Mouse (Mus musculus): ENCODE measurements around the gene Kansl3. TPM values are rescaled to one million over a fixed set of nuclear protein-coding genes. Genes with fewer than 3 reads are reported as not detected.

The Kansl3 gene
- polyA plus RNA-seq, 1 experiment from 2014 or later: 16.2 TPM

- ATAC-seq (ENCODE audit: low FRiP score, low TSS enrichment): no peak
- TF ChIP-seq CTCF (IDR thresholded peaks at IDR 0.05; ENCODE audit: low read depth) (no peak), EP300 (optimal IDR thresholded peaks at IDR 0.05) (no peak)
- H3K4me3 ChIP-seq (ENCODE audit: low read depth, low read length): no peak overlapping the region
- H3K9me3 ChIP-seq (ENCODE audit: control insufficient read depth, low read length): no peaks in the 10 kb centered on the region
- H3K9ac ChIP-seq (ENCODE audit: low read length): no peak overlapping the region
- H3K4me2 ChIP-seq (replicated peaks; ENCODE audit: low read depth): no peak overlapping the region
- 83% methylated on average over 8 of the region's 8 CpGs for WGBS
- DNase-seq (ENCODE audit: low spot score): no peak
- H3K36me3 ChIP-seq (ENCODE audit: control insufficient read depth, insufficient read depth, low read length): no peaks in the 10 kb centered on the region
- no peak overlapping the region for H3K27ac ChIP-seq (replicated peaks)
- H3K4me1 ChIP-seq (replicated peaks; ENCODE audit: control insufficient read depth, insufficient read depth): 0 out of 2 replicates have a peak, but pooled peaks cover 2% of the 10 kb centered on the region
- no peaks in the 10 kb centered on the region; the same call in 1 of the 2 replicates for H3K27me3 ChIP-seq (ENCODE audit: control insufficient read depth, insufficient read depth, low read length)
These were observed 66.7 kb downstream of the Kansl3 start for GRCm38 (mm10) chr1:36302273-36302672.

- TF ChIP-seq EP300 (optimal IDR thresholded peaks at IDR 0.05): no peak
- TF ChIP-seq CTCF (IDR thresholded peaks at IDR 0.05; ENCODE audit: low read depth): no peak
- Histone ChIP-seq H3K9ac (ENCODE audit: low read length) (no peak overlapping the region), H3K4me2 (replicated peaks; ENCODE audit: low read depth) (no peak overlapping the region), H3K9me3 (ENCODE audit: control insufficient read depth, low read length) (no peaks in the 10 kb centered on the region), H3K36me3 (ENCODE audit: control insufficient read depth, insufficient read depth, low read length) (no peaks in the 10 kb centered on the region), H3K27me3 (ENCODE audit: control insufficient read depth, insufficient read depth, low read length) (no peaks in the 10 kb centered on the region; the same call in 1 of the 2 replicates), H3K4me1 (replicated peaks; ENCODE audit: control insufficient read depth, insufficient read depth) (0 out of 2 replicates have a peak, but pooled peaks cover 2% of the 10 kb centered on the region), H3K4me3 (ENCODE audit: low read depth, low read length) (no peak overlapping the region), H3K27ac (replicated peaks) (no peak overlapping the region)
- ATAC-seq (ENCODE audit: low FRiP score, low TSS enrichment) (no peak), DNase-seq (ENCODE audit: low spot score) (no peak)
- WGBS: 85% methylated on average over 6 of the region's 6 CpGs
These were observed 68.5 kb downstream of the Kansl3 start for GRCm38 (mm10) chr1:36300486-36300885.

GRCm38 (mm10) chr1:36299676-36300075 lies 69.3 kb downstream of the Kansl3 start:
- H3K27ac ChIP-seq (replicated peaks): no peak overlapping the region
- H3K9ac ChIP-seq (ENCODE audit: low read length): no peak overlapping the region
- DNase-seq (ENCODE audit: low spot score): no peak
- no peak overlapping the region for H3K4me3 ChIP-seq (ENCODE audit: low read depth, low read length)
- H3K4me2 ChIP-seq (replicated peaks; ENCODE audit: low read depth): no peak overlapping the region
- no peaks in the 10 kb centered on the region for H3K36me3 ChIP-seq (ENCODE audit: control insufficient read depth, insufficient read depth, low read length)
- no peaks in the 10 kb centered on the region; the same call in 1 of the 2 replicates for H3K27me3 ChIP-seq (ENCODE audit: control insufficient read depth, insufficient read depth, low read length)
- 48% methylated on average over 2 of the region's 2 CpGs for WGBS
- H3K9me3 ChIP-seq (ENCODE audit: control insufficient read depth, low read length): no peaks in the 10 kb centered on the region
- TF ChIP-seq EP300 (optimal IDR thresholded peaks at IDR 0.05) (no peak), CTCF (IDR thresholded peaks at IDR 0.05; ENCODE audit: low read depth) (no peak)
- 0 out of 2 replicates have a peak, but pooled peaks cover 2% of the 10 kb centered on the region for H3K4me1 ChIP-seq (replicated peaks; ENCODE audit: control insufficient read depth, insufficient read depth)
- no peak for ATAC-seq (ENCODE audit: low FRiP score, low TSS enrichment)

GRCm38 (mm10) chr1:36299126-36299525 lies 69.9 kb downstream of the Kansl3 start:
- Histone ChIP-seq H3K9ac (ENCODE audit: low read length) (no peak overlapping the region), H3K27me3 (ENCODE audit: control insufficient read depth, insufficient read depth, low read length) (no peaks in the 10 kb centered on the region; the same call in 1 of the 2 replicates), H3K4me1 (replicated peaks; ENCODE audit: control insufficient read depth, insufficient read depth) (0 out of 2 replicates have a peak, but pooled peaks cover 2% of the 10 kb centered on the region), H3K4me3 (ENCODE audit: low read depth, low read length) (no peak overlapping the region), H3K4me2 (replicated peaks; ENCODE audit: low read depth) (no peak overlapping the region), H3K36me3 (ENCODE audit: control insufficient read depth, insufficient read depth, low read length) (no peaks in the 10 kb centered on the region), H3K27ac (replicated peaks) (no peak overlapping the region), H3K9me3 (ENCODE audit: control insufficient read depth, low read length) (no peaks in the 10 kb centered on the region)
- ATAC-seq (ENCODE audit: low FRiP score, low TSS enrichment): no peak
- 38% methylated on average over 13 of the region's 13 CpGs for WGBS
- no peak for DNase-seq (ENCODE audit: low spot score)
- TF ChIP-seq CTCF (IDR thresholded peaks at IDR 0.05; ENCODE audit: low read depth) (no peak), EP300 (optimal IDR thresholded peaks at IDR 0.05) (no peak)

DNA sequence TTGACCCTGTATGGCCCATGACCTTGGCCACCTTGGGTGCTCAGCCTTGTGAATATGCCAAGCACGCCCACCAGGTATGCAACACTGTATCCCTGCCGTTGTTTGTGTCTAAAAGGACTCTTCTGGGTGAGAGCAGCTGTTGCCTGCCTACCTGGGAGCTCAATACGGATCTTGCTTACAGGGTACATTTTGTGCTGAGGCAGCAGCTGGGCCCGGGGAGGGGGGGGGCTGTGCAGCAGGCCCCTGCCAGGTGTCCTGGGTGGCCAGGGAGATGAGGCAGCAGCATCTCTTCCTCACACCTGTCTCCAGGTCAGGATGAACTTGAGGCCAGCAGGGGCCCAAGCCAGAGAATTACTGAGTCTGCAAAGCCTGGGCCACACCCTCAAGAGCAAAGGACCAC lies 70.9 kb downstream of the Kansl3 start:
- WGBS: 74% methylated on average over 4 of the region's 4 CpGs
- Histone ChIP-seq H3K9ac (ENCODE audit: low read length) (no peak overlapping the region), H3K27me3 (ENCODE audit: control insufficient read depth, insufficient read depth, low read length) (no peaks in the 10 kb centered on the region; the same call in 1 of the 2 replicates)

DNA sequence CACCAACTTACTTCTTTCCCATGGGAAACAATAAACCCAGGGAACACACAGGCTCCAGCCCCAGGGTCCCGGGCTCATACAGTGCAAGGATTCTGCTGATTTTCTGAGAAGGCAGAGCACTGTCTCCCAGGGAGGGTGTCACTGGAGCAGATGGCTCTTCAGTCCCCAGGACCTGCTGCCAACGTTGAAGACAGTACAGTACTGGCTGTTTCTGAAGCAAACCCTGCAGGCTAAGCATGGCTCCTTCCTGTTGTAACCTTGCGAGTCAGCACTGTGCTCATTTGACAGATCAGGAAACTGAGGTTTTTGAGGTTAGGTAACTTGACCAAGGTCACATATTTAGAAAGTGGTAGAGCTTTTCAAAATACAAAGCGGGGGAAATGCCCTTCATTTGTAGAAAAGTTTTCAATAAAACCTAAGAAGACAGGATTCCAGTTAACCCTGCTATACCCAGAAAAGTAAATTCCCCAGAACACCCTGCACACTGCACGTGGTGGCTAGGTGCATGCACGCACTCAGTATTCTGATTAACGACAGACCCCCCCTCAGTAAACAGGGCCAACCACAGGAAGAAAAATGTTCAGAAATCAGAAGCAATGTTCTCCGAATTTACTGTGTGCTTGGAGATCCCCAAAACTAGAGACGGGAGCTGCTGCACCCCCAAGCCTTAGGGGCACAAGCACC lies 72.4 kb downstream of the Kansl3 start:
- Histone ChIP-seq H3K4me1 (replicated peaks; ENCODE audit: control insufficient read depth, insufficient read depth) (no peaks in the 10 kb centered on the region), H3K36me3 (ENCODE audit: control insufficient read depth, insufficient read depth, low read length) (no peaks in the 10 kb centered on the region), H3K9ac (ENCODE audit: low read length) (no peak overlapping the region), H3K9me3 (ENCODE audit: control insufficient read depth, low read length) (no peaks in the 10 kb centered on the region), H3K27ac (replicated peaks) (no peak overlapping the region), H3K27me3 (ENCODE audit: control insufficient read depth, insufficient read depth, low read length) (no peaks in the 10 kb centered on the region; the same call in 1 of the 2 replicates), H3K4me3 (ENCODE audit: low read depth, low read length) (no peak overlapping the region), H3K4me2 (replicated peaks; ENCODE audit: low read depth) (no peak overlapping the region)
- DNase-seq (ENCODE audit: low spot score) (no peak), ATAC-seq (ENCODE audit: low FRiP score, low TSS enrichment) (no peak)
- no peak for TF ChIP-seq CTCF (IDR thresholded peaks at IDR 0.05; ENCODE audit: low read depth)
- no peak for TF ChIP-seq EP300 (optimal IDR thresholded peaks at IDR 0.05)
- WGBS: 59% methylated on average over 9 of the region's 9 CpGs

More for the DNA sequence above, 70.9 kb downstream of the Kansl3 start:
- ATAC-seq (ENCODE audit: low FRiP score, low TSS enrichment) (no peak), DNase-seq (ENCODE audit: low spot score) (no peak)
- 0 out of 2 replicates have a peak, but pooled peaks cover 2% of the 10 kb centered on the region for H3K4me1 ChIP-seq (replicated peaks; ENCODE audit: control insufficient read depth, insufficient read depth)
- no peaks in the 10 kb centered on the region for H3K9me3 ChIP-seq (ENCODE audit: control insufficient read depth, low read length)
- H3K27ac ChIP-seq (replicated peaks): no peak overlapping the region
- H3K4me3 ChIP-seq (ENCODE audit: low read depth, low read length): no peak overlapping the region
- H3K4me2 ChIP-seq (replicated peaks; ENCODE audit: low read depth): no peak overlapping the region
- TF ChIP-seq EP300 (optimal IDR thresholded peaks at IDR 0.05) (no peak), CTCF (IDR thresholded peaks at IDR 0.05; ENCODE audit: low read depth) (no peak)
- no peaks in the 10 kb centered on the region for H3K36me3 ChIP-seq (ENCODE audit: control insufficient read depth, insufficient read depth, low read length)

Data from stomach, postnatal 0 days (tissue).